Mouse (Mus musculus): ENCODE measurements around the gene 1810013L24Rik.

DNA sequence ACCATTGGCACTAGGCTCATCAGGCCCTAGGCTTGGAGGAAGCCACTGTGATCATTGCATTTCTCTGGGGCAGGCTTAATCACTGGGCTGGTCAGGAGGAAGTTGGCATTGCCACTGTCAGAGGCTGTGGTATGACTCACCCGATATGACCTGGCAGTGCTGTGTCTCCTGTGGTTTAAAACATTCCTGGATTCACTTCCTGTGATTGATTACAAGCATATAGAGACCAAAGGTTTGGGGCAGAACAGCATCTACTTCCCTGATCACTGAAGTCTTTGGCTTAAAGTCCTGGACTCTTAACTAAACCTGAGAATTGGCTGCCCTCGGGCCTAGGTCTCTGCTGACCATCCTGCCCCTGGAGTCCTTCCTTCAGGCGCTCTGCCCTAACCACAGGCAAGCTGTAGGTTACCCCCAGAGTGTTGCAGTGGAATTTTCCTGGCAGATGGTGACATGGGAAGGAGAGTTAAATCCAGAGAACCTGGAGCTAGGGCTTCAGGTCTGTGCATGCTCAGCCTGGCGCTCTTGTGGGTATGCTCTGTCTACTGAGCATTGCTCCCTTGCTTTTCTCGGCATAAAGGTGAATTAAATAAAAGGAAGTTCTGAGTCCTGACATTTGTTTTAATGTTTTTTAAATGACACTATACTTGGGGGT is 32.6 kb downstream of the 1810013L24Rik start:
- TF ChIP-seq CTCF (IDR thresholded peaks at IDR 0.05; ENCODE audit: extremely low read depth, insufficient read depth, insufficient read length, insufficient replicate concordance) (no peak), POLR2A (IDR thresholded peaks at IDR 0.05; ENCODE audit: low read depth, low read length) (no peak)

Data from spleen, adult 2 months (tissue).